Mouse (Mus musculus) urinary bladder, postnatal 4 days (tissue): ENCODE data around the gene Luc7l.
A peak's percentile ranks its signal among the peaks of the same experiment; 100 is the strongest.

Experiments used
- DNase-seq, 2 experiments: peaks; one replicate each; pipeline ENCODE4 v3.0.0; 2021 to 2022; ENCODE audit warnings: low spot score in 2 of 2

The Luc7l gene

GRCm38 (mm10) chr17:26252539-26253251 lies at the start of gene Luc7l:
Luc7l (plus strand) TSS chr17:26252896.
- peak; percentile 90 for DNase-seq

- no peak for DNase-seq
These were observed 49.3 kb upstream of the Luc7l start for GRCm38 (mm10) chr17:26203321-26203811.

- DNase-seq = no peak
These were observed 47.9 kb upstream of the Luc7l start for GRCm38 (mm10) chr17:26204766-26205165.

DNA sequence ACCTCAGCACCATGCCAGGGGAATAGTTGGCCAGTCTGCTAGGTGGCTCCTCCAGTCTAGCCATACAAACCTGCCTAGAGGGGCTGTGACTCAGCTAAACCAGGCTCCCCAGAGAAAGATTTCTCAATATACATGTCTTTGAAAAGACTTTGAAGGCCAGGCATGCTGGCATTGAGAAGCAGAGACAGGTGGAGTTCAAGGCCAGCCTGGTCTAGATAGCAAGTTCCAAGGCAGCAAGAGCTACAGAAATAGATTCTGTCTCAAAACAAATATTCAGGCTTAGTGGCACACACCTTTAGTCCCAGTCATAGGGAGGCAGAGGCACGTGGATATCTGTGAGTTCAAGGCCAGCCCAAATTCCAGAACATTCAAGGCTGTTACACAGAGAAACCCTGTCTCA lies 46.3 kb upstream of the Luc7l start:
- DNase-seq = no peak

DNA sequence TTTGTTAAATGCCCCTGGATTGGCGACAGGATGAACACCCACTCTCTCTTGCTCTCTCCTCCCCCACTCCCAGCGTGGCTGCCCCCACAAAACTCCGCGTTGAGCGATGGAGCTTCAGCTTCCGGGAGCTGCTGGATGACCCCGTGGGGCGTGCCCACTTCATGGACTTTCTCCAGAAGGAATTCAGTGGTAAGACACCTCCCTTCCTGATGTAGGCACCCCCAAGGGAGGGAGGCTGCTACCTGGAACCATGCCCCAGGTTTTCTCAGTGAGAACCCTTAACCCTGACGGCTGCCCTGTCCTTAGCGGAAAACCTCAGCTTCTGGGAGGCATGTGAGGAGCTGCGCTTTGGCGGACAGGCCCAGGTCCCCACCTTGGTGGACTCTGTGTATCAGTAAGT lies 45.0 kb upstream of the Luc7l start, which contains the start of gene Arhgdig:
Gene Arhgdig, minus strand, starts transcription at position 101 of the 400 bp plus-strand sequence.
- no peak for DNase-seq

GRCm38 (mm10) chr17:26212241-26212640 lies 40.5 kb upstream of the Luc7l start:
- DNase-seq = no peak

- DNase-seq = no peak
These were observed 40.0 kb upstream of the Luc7l start for GRCm38 (mm10) chr17:26212681-26213080.

DNA sequence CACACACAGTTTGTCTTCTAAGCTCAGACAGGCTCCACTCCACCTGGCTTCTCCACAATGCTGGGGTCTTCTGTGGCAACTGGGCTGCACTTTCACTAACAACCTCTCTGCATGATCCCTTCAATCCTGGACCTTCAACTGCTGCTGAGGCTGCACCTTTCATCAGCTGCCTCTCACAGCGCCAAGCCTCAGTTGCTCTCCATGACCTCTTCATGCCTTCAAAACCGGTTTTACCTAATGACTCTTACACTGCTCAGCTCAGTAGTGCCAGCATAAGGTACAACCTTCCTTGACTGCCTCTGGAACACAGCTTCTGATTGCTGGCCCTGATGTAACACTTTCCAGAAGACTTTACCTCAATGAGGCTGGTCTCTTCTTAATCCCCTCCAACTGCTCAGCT lies 31.2 kb upstream of the Luc7l start:
- no peak for DNase-seq

DNA sequence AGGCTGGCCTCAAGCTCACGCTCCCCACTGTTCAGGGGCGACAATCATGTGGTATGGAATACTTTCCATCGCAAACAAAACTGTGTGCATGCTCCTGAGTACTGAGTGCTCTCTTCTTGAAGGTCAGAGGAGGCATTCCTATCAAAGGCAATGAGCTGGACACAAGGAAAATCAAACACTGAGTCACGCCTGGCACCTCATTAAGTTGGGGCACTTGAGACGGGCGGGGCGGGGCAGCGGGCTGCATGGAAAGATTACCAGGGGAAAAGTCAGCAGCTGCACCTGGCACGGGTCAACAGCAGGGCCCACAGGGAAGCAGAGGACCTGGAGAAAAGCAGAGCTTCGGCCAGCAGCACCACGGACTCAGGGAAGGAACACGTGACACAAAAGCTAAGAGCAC lies 27.5 kb upstream of the Luc7l start:
- DNase-seq = no peak

DNA sequence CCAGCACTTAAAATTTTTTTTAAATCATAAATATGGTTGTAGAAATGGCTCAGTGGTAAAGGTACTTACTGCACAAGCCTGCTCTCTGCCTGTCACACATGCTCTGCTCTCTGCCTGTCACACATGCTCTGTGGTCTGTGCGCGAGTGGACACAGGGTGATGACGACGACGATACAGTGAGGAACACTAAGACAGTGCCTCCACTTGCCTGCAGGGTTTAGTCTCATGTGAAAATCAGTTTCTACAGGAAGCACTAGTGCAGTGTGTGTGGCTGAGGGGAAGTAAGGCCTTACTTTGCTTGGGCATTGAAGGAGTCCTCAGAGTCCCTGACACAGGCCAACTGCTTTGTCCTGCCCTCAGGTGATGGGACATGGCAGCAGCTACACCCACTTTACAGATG lies 22.9 kb upstream of the Luc7l start:
- no peak for DNase-seq

DNA sequence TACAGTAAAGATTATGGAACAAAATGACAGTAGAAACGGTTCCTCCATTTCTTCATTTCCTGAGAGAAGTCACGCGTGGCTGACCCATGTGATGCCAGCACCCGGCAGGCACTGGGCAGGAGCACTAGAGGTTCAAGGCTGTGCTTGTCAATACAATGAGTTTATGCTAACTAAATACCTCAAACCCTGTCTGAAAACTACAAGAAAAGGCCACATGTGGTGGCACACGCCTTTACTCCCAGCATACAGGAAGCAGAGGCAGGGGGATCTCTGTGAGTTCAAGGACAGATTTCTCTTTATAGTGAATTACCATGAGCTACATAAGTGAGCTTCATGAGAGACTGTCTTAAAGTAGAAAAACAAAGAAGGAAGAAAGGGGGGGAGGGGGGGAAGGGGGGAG lies 21.5 kb upstream of the Luc7l start:
- no peak for DNase-seq

GRCm38 (mm10) chr17:26232863-26233262 lies 19.8 kb upstream of the Luc7l start:
- no peak for DNase-seq

DNA sequence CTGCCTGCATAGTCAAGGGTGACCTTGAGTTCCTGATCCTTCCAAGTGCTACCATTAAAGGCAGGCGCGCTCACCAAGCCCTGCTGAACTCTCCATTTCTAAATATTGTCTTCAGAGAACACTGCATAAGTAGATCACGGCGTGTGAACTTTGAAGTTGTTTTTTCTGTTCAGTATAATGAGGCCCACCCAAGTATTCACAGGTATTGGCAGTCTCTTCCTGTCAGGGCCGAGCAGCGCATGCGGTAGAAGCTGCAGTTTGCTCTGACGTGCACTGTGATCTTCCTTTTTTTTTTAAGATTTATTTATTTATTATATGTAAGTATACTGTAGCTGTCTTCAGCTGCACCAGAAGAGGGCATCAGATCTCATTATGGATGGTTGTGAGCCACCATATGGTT lies 18.3 kb upstream of the Luc7l start:
- DNase-seq = no peak

DNA sequence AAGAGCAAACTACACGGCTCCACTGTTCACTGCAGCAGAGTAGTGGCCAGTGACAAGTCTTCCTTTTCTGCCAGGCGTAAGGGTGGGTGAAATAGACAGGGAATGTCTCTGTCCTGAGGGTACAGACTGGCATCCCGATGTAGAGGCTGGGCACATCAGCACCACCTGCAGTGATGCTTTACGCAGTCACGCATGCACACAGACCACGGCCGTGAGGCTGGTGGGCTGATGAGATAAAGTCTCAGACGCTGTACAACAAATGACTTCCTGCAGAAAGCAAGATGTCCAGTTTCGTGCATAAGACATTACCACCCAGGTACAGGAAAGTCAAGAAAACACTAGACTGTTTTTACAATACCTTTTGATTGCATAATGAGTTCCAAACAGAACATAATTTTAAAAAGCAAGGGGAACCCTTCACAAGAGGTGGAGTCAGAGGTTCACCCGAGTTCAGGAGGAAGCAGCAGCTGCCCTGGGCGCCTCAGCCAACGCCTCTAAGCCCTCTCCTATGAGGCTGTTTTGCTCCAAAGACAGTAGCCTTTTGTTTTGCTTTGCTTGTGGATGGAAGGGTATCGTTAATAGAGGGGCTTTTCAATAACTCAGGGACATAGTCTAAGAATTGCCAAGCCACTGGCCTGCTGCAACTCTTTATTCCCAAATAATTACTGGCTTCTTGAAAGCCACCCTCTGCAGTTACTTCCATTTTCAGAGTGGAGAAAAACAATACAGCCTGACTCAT lies 17.4 kb upstream of the Luc7l start:
- no peak for DNase-seq

- DNase-seq = no peak
These were observed 15.0 kb upstream of the Luc7l start for GRCm38 (mm10) chr17:26237667-26238066.

DNA sequence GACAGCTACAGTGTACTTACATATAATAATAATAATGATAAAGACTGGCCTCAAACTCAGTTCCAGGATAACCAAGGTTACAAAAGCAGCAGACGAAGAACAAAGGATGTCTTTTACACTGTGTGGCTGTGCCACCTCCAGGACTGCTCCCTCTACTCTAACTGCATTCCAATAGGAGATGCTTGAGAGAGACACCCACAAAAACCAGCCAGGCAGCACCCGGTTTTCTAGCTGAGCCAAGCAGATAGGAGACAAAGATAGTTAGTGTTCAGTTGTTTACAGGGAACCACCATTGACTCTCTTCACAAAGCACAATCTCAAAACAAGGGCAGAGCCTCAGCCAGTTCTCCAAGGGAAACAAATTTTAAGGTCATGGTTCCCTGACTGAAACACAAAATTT lies 13.1 kb upstream of the Luc7l start:
- no peak for DNase-seq

DNA sequence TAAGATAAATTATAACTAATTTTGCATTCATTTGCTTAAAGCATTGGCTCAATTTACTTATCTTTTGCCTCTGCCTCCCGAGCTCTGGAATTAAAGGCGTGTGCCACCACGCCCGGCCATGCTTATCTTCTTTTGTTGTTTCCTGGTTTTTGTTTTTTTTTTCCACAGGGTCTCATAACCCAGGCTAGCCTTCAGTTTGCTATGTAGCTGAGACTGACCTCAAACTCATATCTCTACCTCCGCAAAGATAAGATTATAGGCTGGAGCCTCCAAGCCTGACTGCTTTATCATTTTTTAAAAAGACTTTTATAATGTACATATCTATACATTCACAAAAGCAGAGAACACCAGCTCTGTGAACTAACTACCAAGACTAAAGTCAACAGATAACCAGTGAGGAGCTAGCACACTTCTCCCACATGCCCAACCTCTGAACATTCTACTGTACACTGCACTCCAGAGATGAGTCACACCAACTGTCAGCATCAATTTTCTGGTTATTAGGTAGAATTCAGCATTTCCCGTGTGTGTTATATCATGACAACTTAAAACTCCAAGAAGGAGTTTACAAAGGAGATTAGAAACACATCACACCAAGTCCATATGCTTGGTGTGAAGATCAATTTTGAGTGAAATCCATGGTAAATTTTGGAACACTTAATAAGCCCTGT lies 12.4 kb upstream of the Luc7l start:
- DNase-seq = no peak

DNA sequence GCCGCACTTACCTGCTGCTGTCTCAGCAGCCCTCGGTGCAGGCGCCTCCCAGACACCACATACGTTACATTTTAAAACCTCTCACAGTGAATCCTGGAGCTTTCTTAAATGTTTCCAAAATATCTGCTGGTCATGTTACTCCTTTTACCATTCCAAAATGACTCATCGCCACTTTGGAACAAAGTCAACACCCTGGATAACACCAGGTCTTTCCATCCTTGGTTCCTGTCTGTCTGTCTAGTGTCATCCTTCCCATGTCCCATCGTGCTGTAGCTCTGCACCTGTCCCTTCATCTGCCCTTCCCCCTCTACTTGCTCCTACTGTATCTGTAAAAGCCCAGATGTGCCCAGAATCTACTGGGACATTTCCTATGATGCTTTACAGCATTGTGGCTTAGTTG lies 11.7 kb upstream of the Luc7l start:
- no peak for DNase-seq

GRCm38 (mm10) chr17:26243471-26244100 lies 9.1 kb upstream of the Luc7l start:
- DNase-seq = peak in 1 of 2 experiments; percentile 68

DNA sequence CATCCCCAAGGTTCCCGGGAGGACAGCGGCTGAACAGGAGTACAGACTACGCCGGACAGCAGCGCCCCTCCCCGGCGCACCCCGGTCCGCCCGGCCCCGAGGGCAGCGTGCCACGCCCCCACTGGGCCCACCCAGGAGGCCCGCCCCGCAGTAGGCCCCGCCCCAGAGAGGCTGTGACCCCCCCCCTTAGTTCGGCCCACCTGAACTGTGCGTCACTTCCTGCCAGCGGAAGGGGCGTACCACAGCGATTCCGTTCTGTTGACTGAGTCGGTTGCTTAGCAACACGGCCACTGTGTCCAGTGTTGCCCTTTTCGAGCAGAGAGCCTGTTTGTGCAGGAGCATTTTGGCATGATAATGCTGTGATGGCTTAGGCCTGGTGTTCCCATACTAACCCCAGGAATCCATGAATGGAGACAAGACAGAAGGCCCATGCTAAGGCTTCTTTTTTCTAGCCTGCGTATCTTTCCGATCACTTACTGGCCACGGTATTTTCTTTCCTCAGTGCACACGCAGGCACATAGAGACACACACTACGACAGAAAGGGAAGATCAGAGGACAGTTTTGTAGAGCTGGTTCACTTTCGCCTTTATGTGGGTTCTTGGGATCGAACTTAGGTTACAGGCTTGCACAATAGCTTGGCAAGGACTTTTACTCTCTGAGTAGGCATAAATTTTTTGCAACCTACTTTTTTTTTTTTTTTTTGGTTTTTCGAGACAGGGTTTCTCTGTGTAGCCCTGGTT lies 8.4 kb upstream of the Luc7l start, which contains the start of gene Fam234a:
Gene Fam234a, minus strand, starts transcription at position 142 of the 741 bp plus-strand sequence.
- DNase-seq = peak; percentile 92 to 97

GRCm38 (mm10) chr17:26251886-26252538 lies 684 bp upstream of the Luc7l start:
- DNase-seq = no peak
